Comparison of ENCODE assay signal across 15 mouse cellular contexts in genomic region chr19:32840491-32840890, GRCm38 (mm10).
"Had no signal": no experiment of that assay in that cellular context is flagged by ENCODE, and none has a peak within 500 bp of the region (broad histone marks: within the 10 kb centered on the region; RNA-seq: fewer than 3 reads in every experiment).

No protein-coding gene starts in this region.

- H3K4me1 ChIP-seq: neural tube, embryonic 13.5 days; stomach, embryonic 15.5 days had no signal

- DNase-seq: retina, postnatal 1 day; right cerebral cortex, adult 18-20 months; right cerebral cortex, postnatal 14 days; right cerebral cortex, postnatal 25 days; right cerebral cortex, postnatal 4 days; spleen, adult 18-20 months; thymus, adult 18-20 months; thymus, adult 2 months; thymus, postnatal 14 days; thymus, postnatal 25 days; thymus, postnatal 36 days; thymus, postnatal 4 days had no signal

- H3K9me3 ChIP-seq: stomach, embryonic 15.5 days had no signal

- H3K27me3 ChIP-seq: neural tube, embryonic 13.5 days; stomach, embryonic 15.5 days had no signal

- H3K9ac ChIP-seq: neural tube, embryonic 13.5 days; stomach, embryonic 15.5 days had no signal

- H3K4me3 ChIP-seq: neural tube, embryonic 13.5 days; stomach, embryonic 15.5 days had no signal

- H3K36me3 ChIP-seq: neural tube, embryonic 13.5 days; stomach, embryonic 15.5 days had no signal

- H3K27ac ChIP-seq: neural tube, embryonic 13.5 days; stomach, embryonic 15.5 days; stomach, postnatal 0 days had no signal

- H3K4me2 ChIP-seq: neural tube, embryonic 13.5 days; stomach, embryonic 15.5 days had no signal
